Mouse (Mus musculus) neural tube, embryonic 14.5 days (tissue): ENCODE measurements at regions not wholly inside any gene's neighbourhood (a gene's known extent, or its start where the extent isn't known, plus 50 kb on each side); places are given as distances from the start of the nearest gene placed in this dataset.

Experiments
- ATAC-seq: fragments of 200-750 bp; cut with Nextera tagmentation; 2 replicates; pipeline ENCODE4 v1.8.0; 2017; ENCODE audit warnings: low read depth, mild to moderate bottlenecking, moderate TSS enrichment, moderate library complexity
- H3K27ac ChIP-seq: fragments of 300-500 bp; sonication (generic); 2 replicates; pipeline ENCODE4 v1.5.1; 2014; ENCODE audit warnings: low read depth, mild to moderate bottlenecking, control low read depth, low read length, moderate library complexity, mixed read lengths
- H3K27me3 ChIP-seq: fragments of 300-500 bp; sonication (generic); 2 replicates; pipeline ENCODE4 v1.6.1; 2014; ENCODE audit warnings: low read length; ENCODE audit not compliant: control insufficient read depth, insufficient read depth
- H3K36me3 ChIP-seq: fragments of 300-500 bp; sonication (generic); 2 replicates; pipeline ENCODE4 v1.6.1; 2014; ENCODE audit warnings: low read length, mixed read lengths; ENCODE audit not compliant: control insufficient read depth, insufficient read depth
- H3K4me1 ChIP-seq: fragments of 300-500 bp; sonication (generic); 2 replicates; pipeline ENCODE4 v1.6.1; 2014; ENCODE audit warnings: low read length; ENCODE audit not compliant: control insufficient read depth, insufficient read depth
- H3K4me2 ChIP-seq: fragments of 300-500 bp; sonication (generic); 2 replicates; pipeline ENCODE4 v1.6.1; 2014; ENCODE audit warnings: mild to moderate bottlenecking, low read depth, low read length, control low read depth
- H3K4me3 ChIP-seq: fragments of 300-500 bp; sonication (generic); 2 replicates; pipeline ENCODE4 v1.5.1; 2014; ENCODE audit warnings: low read depth, low read length, control low read depth, mixed read lengths
- H3K9ac ChIP-seq: fragments of 300-500 bp; sonication (generic); replicated peaks from 2 replicates; pipeline ENCODE4 v1.6.1; 2014; ENCODE audit warnings: low read depth, mild to moderate bottlenecking, control low read depth, low read length, mixed read lengths
- H3K9me3 ChIP-seq: fragments of 300-500 bp; sonication (generic); 2 replicates; pipeline ENCODE4 v1.6.1; 2016; ENCODE audit warnings: low read length; ENCODE audit not compliant: control insufficient read depth
- WGBS: fragments of 180-500 bp; shearing (Covaris S2); extraction: QIAGEN DNeasy Blood & Tissue Kit; methylation state at CpG from one replicate; pipeline ENCODE4 v1.1.7; 2014; 5-methylcytosine and 5-hydroxymethylcytosine counted together

DNA sequence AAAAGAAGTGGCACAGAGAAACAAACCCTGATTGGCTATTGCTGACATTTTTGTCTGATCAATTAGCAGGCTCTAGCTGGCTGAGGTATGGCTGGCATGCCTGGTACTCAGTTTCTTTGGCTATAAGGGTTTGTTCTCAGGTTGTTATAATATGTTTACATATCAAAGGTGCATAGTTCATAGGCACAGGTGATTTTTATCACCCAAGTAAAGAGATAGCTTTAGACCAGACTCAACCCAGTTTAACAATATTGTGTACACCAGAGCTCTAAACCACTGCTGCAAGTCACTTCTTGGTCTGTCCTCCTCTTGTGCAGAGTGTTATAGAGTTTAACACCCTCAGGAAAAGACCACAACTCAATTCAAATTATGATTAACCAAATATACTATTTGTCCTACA, 65.8 kb upstream of the Ifngr1 start:
- H3K27me3 ChIP-seq = no peaks in the 10 kb centered on the region
- no peak overlapping the region for H3K9ac ChIP-seq
- no peaks in the 10 kb centered on the region for H3K4me1 ChIP-seq
- no peak overlapping the region for H3K4me2 ChIP-seq
- H3K27ac ChIP-seq = no peak overlapping the region
- H3K9me3 ChIP-seq = no peaks in the 10 kb centered on the region
- no peak overlapping the region for H3K4me3 ChIP-seq
- no peaks in the 10 kb centered on the region for H3K36me3 ChIP-seq
- no peak for ATAC-seq

DNA sequence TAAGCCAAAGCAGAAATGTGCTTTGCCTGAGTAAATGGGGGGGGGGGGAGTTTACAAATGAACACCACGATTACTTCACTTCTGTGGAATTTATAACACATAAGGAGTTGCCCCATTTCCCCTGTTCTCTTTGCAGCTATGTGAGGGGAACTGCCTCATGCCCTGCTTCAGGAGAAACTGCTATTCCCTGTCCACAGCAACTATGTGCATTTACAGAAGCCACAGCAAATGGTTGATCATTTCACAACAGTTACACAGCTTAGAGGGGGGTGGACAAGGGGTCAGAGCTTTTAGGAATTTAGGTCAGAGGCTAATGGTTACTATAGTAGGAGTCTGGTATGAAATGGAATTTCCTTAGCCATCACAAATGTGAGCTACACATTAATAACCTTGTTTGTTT, 65.4 kb upstream of the Ifngr1 start:
- 33% methylated on average over 1 of the region's 1 CpGs for WGBS
- no peaks in the 10 kb centered on the region for H3K27me3 ChIP-seq
- H3K4me2 ChIP-seq = no peak overlapping the region
- H3K4me1 ChIP-seq = no peaks in the 10 kb centered on the region
- no peaks in the 10 kb centered on the region for H3K9me3 ChIP-seq
- H3K27ac ChIP-seq = no peak overlapping the region
- no peak overlapping the region for H3K4me3 ChIP-seq
- no peaks in the 10 kb centered on the region for H3K36me3 ChIP-seq
- ATAC-seq = no peak
- no peak overlapping the region for H3K9ac ChIP-seq

DNA sequence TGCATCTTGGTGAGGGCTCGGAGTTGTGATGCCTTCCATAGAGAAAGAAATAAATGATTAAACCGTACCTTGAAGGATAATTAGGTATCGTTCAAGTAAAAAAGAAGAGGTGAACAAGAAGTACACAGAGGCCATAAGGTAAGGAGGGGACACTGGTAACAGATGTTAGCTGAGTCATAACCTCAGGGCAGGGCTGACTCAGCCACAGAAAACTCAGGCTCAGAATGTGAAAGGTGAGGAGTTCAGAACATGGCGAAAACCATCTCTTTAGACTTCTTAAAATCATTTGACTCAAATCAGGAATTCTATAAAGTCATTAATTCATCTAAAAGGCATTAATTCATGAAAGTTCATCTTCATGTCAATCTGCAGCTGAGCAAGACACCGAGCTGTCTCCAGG, 62.1 kb upstream of the Ifngr1 start:
- Histone ChIP-seq H3K27ac (no peak overlapping the region), H3K4me2 (no peak overlapping the region), H3K4me3 (no peak overlapping the region), H3K9ac (no peak overlapping the region), H3K36me3 (no peaks in the 10 kb centered on the region), H3K9me3 (no peaks in the 10 kb centered on the region), H3K27me3 (no peaks in the 10 kb centered on the region), H3K4me1 (no peaks in the 10 kb centered on the region)
- WGBS = 95% methylated on average over 5 of the region's 5 CpGs
- ATAC-seq = no peak

DNA sequence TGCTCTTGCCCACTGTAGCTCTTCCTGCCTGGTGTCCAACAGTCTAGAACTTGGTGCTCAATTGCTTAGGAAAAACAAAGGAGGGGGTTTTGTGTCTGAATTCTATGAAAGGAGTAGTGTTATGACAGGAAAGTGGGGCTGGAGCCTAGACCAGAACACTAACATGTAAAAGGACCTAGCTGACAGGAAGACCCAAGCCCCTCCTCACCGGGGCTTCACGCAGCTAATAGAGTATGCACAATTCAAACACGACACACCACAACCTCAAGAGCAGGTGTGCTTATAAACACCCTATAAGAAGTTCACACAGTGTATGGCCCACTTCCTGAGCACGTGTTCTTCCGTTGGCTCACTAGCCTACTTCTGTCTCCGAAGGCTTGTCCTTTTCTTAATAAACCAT, 61.7 kb upstream of the Ifngr1 start:
- Histone ChIP-seq H3K4me1 (no peaks in the 10 kb centered on the region), H3K4me3 (no peak overlapping the region), H3K9ac (no peak overlapping the region), H3K27ac (no peak overlapping the region), H3K36me3 (no peaks in the 10 kb centered on the region), H3K27me3 (no peaks in the 10 kb centered on the region), H3K9me3 (no peaks in the 10 kb centered on the region), H3K4me2 (no peak overlapping the region)
- 95% methylated on average over 6 of the region's 6 CpGs for WGBS
- ATAC-seq = no peak

DNA sequence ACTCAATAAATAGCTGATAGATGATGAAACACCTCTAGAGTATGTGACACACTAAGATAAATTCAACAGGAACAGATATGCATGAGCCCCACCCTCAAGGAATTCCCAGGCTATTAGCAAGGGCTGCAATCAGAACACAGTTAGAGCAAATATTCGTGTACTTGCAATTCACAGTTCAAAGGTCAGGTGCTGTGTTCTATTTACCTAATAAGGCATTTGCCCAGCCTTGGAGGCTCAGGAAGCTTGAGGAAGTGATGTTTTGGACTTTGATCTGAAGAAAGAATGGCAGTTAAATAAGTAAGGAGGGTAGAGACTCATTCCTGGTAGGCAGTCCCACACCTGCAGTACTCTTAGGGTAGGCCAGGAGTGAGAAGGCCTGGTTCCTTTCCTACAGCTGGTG, 60.3 kb upstream of the Ifngr1 start:
- H3K27me3 ChIP-seq = no peaks in the 10 kb centered on the region
- no peak overlapping the region for H3K4me2 ChIP-seq
- no peak overlapping the region for H3K9ac ChIP-seq
- no peaks in the 10 kb centered on the region for H3K4me1 ChIP-seq
- 63% methylated on average over 1 of the region's 1 CpGs for WGBS
- H3K9me3 ChIP-seq = no peaks in the 10 kb centered on the region
- H3K4me3 ChIP-seq = no peak overlapping the region
- ATAC-seq = no peak
- no peak overlapping the region for H3K27ac ChIP-seq
- H3K36me3 ChIP-seq = no peaks in the 10 kb centered on the region

DNA sequence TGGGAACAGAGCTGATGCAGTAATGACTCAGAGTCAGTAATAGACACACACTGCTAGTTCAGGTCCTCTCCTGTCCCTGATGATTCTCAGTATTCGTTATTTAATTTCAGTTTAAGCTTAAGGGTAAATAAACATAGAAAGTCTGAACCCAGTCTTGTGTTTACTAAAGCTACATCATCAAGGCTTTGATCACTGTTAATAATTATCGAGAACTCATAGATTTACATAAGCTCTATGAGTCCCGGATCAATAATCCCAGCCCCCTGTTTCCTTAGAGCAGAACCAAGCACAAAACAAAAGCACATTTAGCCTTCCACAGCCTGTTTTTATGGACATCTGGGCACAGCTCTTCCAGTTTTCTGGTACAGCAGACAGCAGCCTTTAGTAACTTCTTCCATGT, 59.0 kb upstream of the Ifngr1 start:
- Histone ChIP-seq H3K4me1 (no peaks in the 10 kb centered on the region), H3K36me3 (no peaks in the 10 kb centered on the region), H3K27ac (no peak overlapping the region), H3K4me2 (no peak overlapping the region), H3K27me3 (no peaks in the 10 kb centered on the region), H3K9me3 (no peaks in the 10 kb centered on the region), H3K9ac (no peak overlapping the region), H3K4me3 (no peak overlapping the region)
- WGBS = 94% methylated on average over 3 of the region's 3 CpGs
- ATAC-seq = no peak

DNA sequence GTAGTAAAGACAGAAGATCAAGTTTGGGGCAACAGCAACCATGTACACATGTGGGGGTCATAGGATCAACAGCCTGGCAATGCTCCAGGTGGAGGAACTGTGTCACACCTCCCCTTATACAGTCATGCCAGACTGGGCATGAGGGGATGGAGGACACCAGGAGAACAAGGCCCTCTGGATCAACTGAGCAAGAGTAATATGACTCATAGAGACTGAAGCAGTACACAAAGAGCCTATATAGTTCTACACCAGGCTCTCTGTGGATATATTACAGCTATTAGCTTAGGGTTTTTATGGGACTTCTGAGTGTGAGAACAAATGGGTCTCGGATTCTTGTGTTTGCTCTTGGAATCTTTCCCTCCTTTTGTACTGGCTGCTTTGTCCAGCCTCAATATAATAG, 57.9 kb upstream of the Ifngr1 start:
- Histone ChIP-seq H3K27me3 (no peaks in the 10 kb centered on the region), H3K27ac (no peak overlapping the region), H3K36me3 (no peaks in the 10 kb centered on the region), H3K4me2 (no peak overlapping the region), H3K4me3 (no peak overlapping the region), H3K4me1 (no peaks in the 10 kb centered on the region), H3K9me3 (no peaks in the 10 kb centered on the region), H3K9ac (no peak overlapping the region)
- WGBS = 43% methylated on average over 1 of the region's 1 CpGs
- no peak for ATAC-seq
